Comparison of ENCODE assay signal across 20 mouse cellular contexts in genomic region chr6:108246369-108247085, GRCm38 (mm10). TPM values are rescaled to one million over a fixed set of nuclear protein-coding genes. Genes with fewer than 3 reads are reported as not detected.
A peak's percentile ranks its signal among the peaks of the same experiment; 100 is the strongest.
DNase-seq lines count a peak whose midpoint lies in the region; ATAC-seq and TF ChIP-seq lines count a peak whose summit lies in the region.
"Had no signal": no experiment of that assay in that cellular context is flagged by ENCODE, and none has a peak within 500 bp of the region (broad histone marks: within the 10 kb centered on the region; RNA-seq: fewer than 3 reads in every experiment).

No protein-coding gene starts in this region.

- DNase-seq in heart, postnatal 0 days (ENCODE audit: low spot score), result no peak
- DNase-seq in heart, adult 2 months, result no peak
- peak; percentile 29 for DNase-seq in adipocyte (ENCODE audit: low spot score)
- no peak for DNase-seq in cerebellum, postnatal 10 days
- DNase-seq: cerebellum, adult 18-20 months; heart, adult 18-20 months; heart, postnatal 14 days; kidney, postnatal 14 days; layer of hippocampus, adult 9-11 months; thymus, adult 18-20 months had no signal

- H3K36me3 ChIP-seq in heart, postnatal 0 days (replicated peaks; ENCODE audit: control insufficient read depth, insufficient read depth, low read length), result peaks cover 17% of the 10 kb centered on the region; the same call in 1 of the 2 replicates
- peaks cover 34% of the 10 kb centered on the region for H3K36me3 ChIP-seq in heart, adult 2 months (ENCODE audit: control insufficient read depth, insufficient read depth, low read length)
- no peaks in the 10 kb centered on the region for H3K36me3 ChIP-seq in embryonic facial prominence, embryonic 15.5 days
- no peaks in the 10 kb centered on the region for H3K36me3 ChIP-seq in stomach, embryonic 16.5 days (ENCODE audit: control insufficient read depth, insufficient read depth, low read length)
- H3K36me3 ChIP-seq in hindbrain, embryonic 12.5 days, result no peaks in the 10 kb centered on the region
- H3K36me3 ChIP-seq: forebrain, embryonic 15.5 days; hindbrain, embryonic 15.5 days; limb, embryonic 13.5 days; liver, embryonic 15.5 days; midbrain, embryonic 12.5 days; neural tube, embryonic 13.5 days had no signal

- no peaks in the 10 kb centered on the region for H3K27me3 ChIP-seq in heart, postnatal 0 days (ENCODE audit: control insufficient read depth, insufficient read depth, low read length)
- H3K27me3 ChIP-seq in heart, adult 2 months (ENCODE audit: control insufficient read depth, insufficient read depth, low read length), result no peaks in the 10 kb centered on the region
- H3K27me3 ChIP-seq in embryonic facial prominence, embryonic 15.5 days, result no peaks in the 10 kb centered on the region
- H3K27me3 ChIP-seq in stomach, embryonic 16.5 days (ENCODE audit: control insufficient read depth, insufficient read depth, low read length), result no peaks in the 10 kb centered on the region
- no peaks in the 10 kb centered on the region for H3K27me3 ChIP-seq in hindbrain, embryonic 12.5 days
- H3K27me3 ChIP-seq: forebrain, embryonic 15.5 days; hindbrain, embryonic 15.5 days; limb, embryonic 13.5 days; liver, embryonic 15.5 days; midbrain, embryonic 12.5 days; neural tube, embryonic 13.5 days had no signal

- TF ChIP-seq POLR2A in heart, adult 2 months (IDR thresholded peaks at IDR 0.05; ENCODE audit: insufficient read depth, low read depth, low read length), result no peak

- no peak for ATAC-seq in heart, postnatal 0 days (ENCODE audit: insufficient read depth, low read depth)
- ATAC-seq in embryonic facial prominence, embryonic 15.5 days (ENCODE audit: insufficient number of reproducible peaks, low FRiP score, low TSS enrichment, low read depth), result no peak
- ATAC-seq in stomach, embryonic 16.5 days (ENCODE audit: insufficient read depth, low FRiP score), result no peak
- no peak for ATAC-seq in hindbrain, embryonic 12.5 days (ENCODE audit: low FRiP score)
- ATAC-seq: forebrain, embryonic 15.5 days; intestine, embryonic 16.5 days had no signal

- H3K27ac ChIP-seq in heart, postnatal 0 days (ENCODE audit: low read depth), result 0 out of 2 replicates have a peak overlapping the region, but pooled peaks have one; percentile 15
- no peak overlapping the region for H3K27ac ChIP-seq in heart, adult 2 months
- 0 out of 2 replicates have a peak overlapping the region, but pooled peaks have one; percentile 34 for H3K27ac ChIP-seq in embryonic facial prominence, embryonic 15.5 days (replicated peaks)
- H3K27ac ChIP-seq in stomach, embryonic 16.5 days (ENCODE audit: low read length), result peak overlapping the region; percentile 82
- H3K27ac ChIP-seq in hindbrain, embryonic 12.5 days, result no peak overlapping the region
- H3K27ac ChIP-seq: hindbrain, embryonic 15.5 days; limb, embryonic 13.5 days; liver, embryonic 15.5 days; midbrain, embryonic 12.5 days; neural tube, embryonic 13.5 days had no signal

- no peak overlapping the region for H3K4me3 ChIP-seq in heart, postnatal 0 days (ENCODE audit: low read depth, low read length)
- H3K4me3 ChIP-seq in heart, adult 2 months, result no peak overlapping the region
- no peak overlapping the region for H3K4me3 ChIP-seq in embryonic facial prominence, embryonic 15.5 days (replicated peaks)
- no peak overlapping the region for H3K4me3 ChIP-seq in stomach, embryonic 16.5 days (replicated peaks; ENCODE audit: low read length)
- H3K4me3 ChIP-seq in hindbrain, embryonic 12.5 days, result no peak overlapping the region
- H3K4me3 ChIP-seq: forebrain, embryonic 15.5 days; hindbrain, embryonic 15.5 days; limb, embryonic 13.5 days; liver, embryonic 15.5 days; midbrain, embryonic 12.5 days; neural tube, embryonic 13.5 days had no signal

- TF ChIP-seq EP300 in heart, postnatal 0 days (IDR thresholded peaks at IDR 0.05; ENCODE audit: low read depth), result no peak
- no peak for TF ChIP-seq EP300 in heart, adult 2 months (IDR thresholded peaks at IDR 0.05; ENCODE audit: insufficient read depth, low read depth, low read length)

- no peak overlapping the region for H3K9ac ChIP-seq in heart, postnatal 0 days (replicated peaks; ENCODE audit: low read depth, low read length)
- no peak overlapping the region for H3K9ac ChIP-seq in heart, adult 2 months (ENCODE audit: low read depth, low read length)
- H3K9ac ChIP-seq in embryonic facial prominence, embryonic 15.5 days, result no peak overlapping the region
- H3K9ac ChIP-seq in stomach, embryonic 16.5 days (ENCODE audit: low read length), result no peak overlapping the region
- no peak overlapping the region for H3K9ac ChIP-seq in hindbrain, embryonic 12.5 days
- H3K9ac ChIP-seq: forebrain, embryonic 15.5 days; hindbrain, embryonic 15.5 days; limb, embryonic 13.5 days; liver, embryonic 15.5 days; midbrain, embryonic 12.5 days; neural tube, embryonic 13.5 days had no signal

- 59% methylated on average over 3 of the region's 3 CpGs for WGBS in heart, postnatal 0 days
- WGBS in heart, adult 2 months, result 56% methylated on average over 3 of the region's 3 CpGs
- WGBS in embryonic facial prominence, embryonic 15.5 days, result 63% methylated on average over 3 of the region's 3 CpGs
- WGBS in stomach, embryonic 16.5 days, result 67% methylated on average over 3 of the region's 3 CpGs
- WGBS in hindbrain, embryonic 12.5 days, result 84% methylated on average over 3 of the region's 3 CpGs

- TF ChIP-seq CTCF in heart, postnatal 0 days (IDR thresholded peaks at IDR 0.05; ENCODE audit: low read depth), result no peak
- TF ChIP-seq CTCF in heart, adult 2 months (IDR thresholded peaks at IDR 0.05), result no peak

- intact Hi-C loops in heart, adult 2 months (cut with DNase I), result no loop called here

- H3K4me1 ChIP-seq in heart, postnatal 0 days (ENCODE audit: control insufficient read depth, insufficient read depth), result peaks cover 28% of the 10 kb centered on the region
- peaks cover 25% of the 10 kb centered on the region for H3K4me1 ChIP-seq in heart, adult 2 months (ENCODE audit: control insufficient read depth, insufficient read depth, low read length)
- peaks cover 34% of the 10 kb centered on the region for H3K4me1 ChIP-seq in embryonic facial prominence, embryonic 15.5 days
- H3K4me1 ChIP-seq in stomach, embryonic 16.5 days (ENCODE audit: control insufficient read depth, insufficient read depth, low read length), result peaks cover 23% of the 10 kb centered on the region
- peaks cover 16% of the 10 kb centered on the region for H3K4me1 ChIP-seq in hindbrain, embryonic 12.5 days

- peaks cover 2% of the 10 kb centered on the region for H3K79me2 ChIP-seq in heart, adult 2 months (replicated peaks; ENCODE audit: control insufficient read depth, insufficient read depth, low read length)

- H3K9me3 ChIP-seq in heart, postnatal 0 days (replicated peaks; ENCODE audit: control insufficient read depth, low read length), result no peaks in the 10 kb centered on the region
- no peaks in the 10 kb centered on the region for H3K9me3 ChIP-seq in embryonic facial prominence, embryonic 15.5 days (replicated peaks)
- H3K9me3 ChIP-seq in stomach, embryonic 16.5 days (replicated peaks; ENCODE audit: control insufficient read depth, low read length), result no peaks in the 10 kb centered on the region
- no peaks in the 10 kb centered on the region for H3K9me3 ChIP-seq in hindbrain, embryonic 12.5 days (replicated peaks)
- H3K9me3 ChIP-seq: forebrain, embryonic 15.5 days; hindbrain, embryonic 15.5 days; limb, embryonic 13.5 days; liver, embryonic 15.5 days; midbrain, embryonic 12.5 days; neural tube, embryonic 13.5 days had no signal

- no peak overlapping the region for H3K4me2 ChIP-seq in heart, postnatal 0 days (ENCODE audit: low read depth, low read length)
- H3K4me2 ChIP-seq in embryonic facial prominence, embryonic 15.5 days (replicated peaks), result no peak overlapping the region
- no peak overlapping the region for H3K4me2 ChIP-seq in stomach, embryonic 16.5 days (ENCODE audit: low read depth, low read length)
- no peak overlapping the region for H3K4me2 ChIP-seq in hindbrain, embryonic 12.5 days (replicated peaks)
- H3K4me2 ChIP-seq: forebrain, embryonic 15.5 days; hindbrain, embryonic 15.5 days; limb, embryonic 13.5 days; liver, embryonic 15.5 days; midbrain, embryonic 12.5 days; neural tube, embryonic 13.5 days had no signal

RNA-seq across cellular contexts. Expression of gene Itpr1, which starts 33.6 kb away (rescaled TPM):
- 22.2 and 41.9 TPM in 2 replicates for total RNA-seq in heart, postnatal 0 days (2014; rRNA removed; ENCODE audit: low replicate concordance)
- polyA plus RNA-seq in heart, postnatal 0 days (2015; fragmentation: Nextera tagmentation; extraction: Ambion mirVana), result 5.7 and 7.1 TPM in 2 replicates
- 10 to 100 TPM; 37.9 to 47.6 TPM for total RNA-seq in heart, adult 2 months (2021)
- polyA plus RNA-seq in heart, adult 2 months (2012; rRNA removed), result 14.0 and 32.8 TPM in 2 replicates
- polyA plus RNA-seq in embryonic facial prominence, embryonic 15.5 days (2015; fragmentation: Nextera tagmentation; extraction: Ambion mirVana), result 10.8 and 11.3 TPM in 2 replicates
- polyA plus RNA-seq in stomach, embryonic 16.5 days (2015; fragmentation: Nextera tagmentation; extraction: Ambion mirVana), result 9.9 and 11.4 TPM in 2 replicates
- polyA plus RNA-seq in hindbrain, embryonic 12.5 days (2016; fragmentation: Nextera tagmentation; extraction: Ambion mirVana), result 8.2 and 10.3 TPM in 2 replicates

Comparison
In these comparisons a context has a peak if more than half of its experiments do, and no peak if none do; other contexts are left out.
1. H3K27ac ChIP-seq: peak in heart, postnatal 0 days (single experiment), embryonic facial prominence, embryonic 15.5 days (single experiment) and stomach, embryonic 16.5 days (single experiment); none in heart, adult 2 months (single experiment) and hindbrain, embryonic 12.5 days (single experiment).